Mouse (Mus musculus): Measurements from ENCODE around the gene Foxp1.

DNA sequence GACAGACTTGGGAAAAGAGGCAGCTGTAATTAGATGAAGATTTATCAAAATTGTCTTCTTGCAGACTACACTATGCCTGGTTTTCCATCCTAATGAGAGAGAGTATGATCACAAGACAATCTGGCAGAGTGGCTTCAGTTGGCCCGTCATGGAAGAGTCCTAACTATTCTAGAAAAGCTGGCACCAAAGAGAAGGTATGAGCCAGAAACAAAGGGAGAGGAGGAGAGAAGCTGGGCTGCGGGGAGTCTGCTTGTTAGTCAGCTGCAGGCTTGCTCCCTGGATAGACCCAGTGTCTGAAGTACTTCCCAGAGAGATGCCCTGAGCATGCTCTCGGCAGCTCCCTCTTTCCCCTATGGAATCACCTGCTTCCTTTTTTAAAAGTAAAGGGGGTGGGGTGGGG is 586.1 kb downstream of the Foxp1 start:
- TF ChIP-seq POLR2A (IDR thresholded peaks at IDR 0.05; ENCODE audit: control insufficient read depth in 1 of 2, insufficient read depth in 1 of 2, low read depth in 1 of 2, low read length in 2 of 2, poor library complexity in 1 of 2): no peak
- TF ChIP-seq KAT2A (conservative IDR thresholded peaks at IDR 0.05; ENCODE audit: low read depth, low read length): no peak
- TF ChIP-seq CTCF (IDR thresholded peaks at IDR 0.05 in 2 of 3, conservative IDR thresholded peaks at IDR 0.05 in 1 of 3; ENCODE audit: control insufficient read depth in 1 of 3, insufficient read depth in 1 of 3, low read depth in 2 of 3, low read length in 3 of 3, poor library complexity in 1 of 3, severe bottlenecking in 1 of 3): no peak
- no peak for TF ChIP-seq TBP (IDR thresholded peaks at IDR 0.05; ENCODE audit: low read depth, low read length)
- TF ChIP-seq RCOR1 (IDR thresholded peaks at IDR 0.05; ENCODE audit: low read depth, low read length): no peak

Measured in MEL (cell line).